Mouse (Mus musculus): ENCODE data around the gene Cs. TPM values are rescaled to one million over a fixed set of nuclear protein-coding genes. Genes with fewer than 3 reads are reported as not detected.
"Not testable (repeated sequence)": the region's sequence is repeated elsewhere in the genome, so short reads cannot be mapped to it uniquely, and the experiment has no call there.

Gene Cs
- total RNA-seq, 2 experiments from 2014 or later, result 216 to 218 TPM

DNA sequence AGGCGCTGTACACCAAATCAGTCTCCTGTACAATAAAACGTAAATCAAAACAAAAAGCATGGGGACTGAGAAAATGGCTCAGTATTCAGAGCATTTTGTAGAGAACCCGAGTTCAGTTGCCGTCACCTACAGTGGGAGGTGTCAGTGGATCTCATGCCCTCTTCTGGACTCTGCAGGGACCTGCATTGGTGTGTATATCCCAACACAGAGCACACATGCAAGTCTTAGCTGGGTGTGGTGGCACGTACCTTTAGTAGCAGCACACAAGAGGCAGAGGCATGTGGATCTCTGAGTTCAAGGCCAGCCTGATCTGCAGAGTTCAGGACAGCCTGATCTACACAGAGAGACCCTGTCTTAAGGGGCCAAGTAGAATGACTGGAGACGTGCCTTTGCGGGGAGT lies 27.9 kb upstream of the Cs start:
- DNase-seq (ENCODE audit: extremely low spot score in 1 of 2, low spot score in 2 of 2), result no peak
- no peak overlapping the region for H3K4me3 ChIP-seq
- TF ChIP-seq CTCF (IDR thresholded peaks at IDR 0.05), result no peak
- intact Hi-C loops (cut with DNase I), result no loop called here
- H3K27ac ChIP-seq, result no peak overlapping the region

DNA sequence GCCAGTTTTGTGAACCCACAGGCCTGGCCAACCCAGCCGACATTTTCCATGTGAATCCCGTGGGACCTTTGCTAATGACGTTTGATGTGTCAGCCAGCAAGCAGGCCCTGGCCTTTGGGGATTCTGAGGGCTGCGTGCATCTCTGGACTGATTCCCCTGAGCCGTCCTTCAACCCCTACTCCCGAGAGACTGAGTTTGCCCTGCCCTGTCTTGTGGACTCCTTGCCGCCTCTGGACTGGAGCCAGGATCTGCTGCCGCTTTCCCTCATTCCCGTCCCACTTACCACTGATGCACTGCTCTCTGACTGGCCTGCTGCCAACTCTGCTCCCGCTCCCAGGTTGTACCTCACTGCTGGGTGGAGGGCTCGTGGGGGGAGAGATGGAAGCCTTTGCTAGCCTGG lies 27.4 kb upstream of the Cs start:
- Histone ChIP-seq H3K27ac (no peak overlapping the region), H3K4me3 (no peak overlapping the region)
- no peak for TF ChIP-seq CTCF (IDR thresholded peaks at IDR 0.05)
- intact Hi-C loops (cut with DNase I), result no loop called here
- no peak for DNase-seq (ENCODE audit: extremely low spot score in 1 of 2, low spot score in 2 of 2)

DNA sequence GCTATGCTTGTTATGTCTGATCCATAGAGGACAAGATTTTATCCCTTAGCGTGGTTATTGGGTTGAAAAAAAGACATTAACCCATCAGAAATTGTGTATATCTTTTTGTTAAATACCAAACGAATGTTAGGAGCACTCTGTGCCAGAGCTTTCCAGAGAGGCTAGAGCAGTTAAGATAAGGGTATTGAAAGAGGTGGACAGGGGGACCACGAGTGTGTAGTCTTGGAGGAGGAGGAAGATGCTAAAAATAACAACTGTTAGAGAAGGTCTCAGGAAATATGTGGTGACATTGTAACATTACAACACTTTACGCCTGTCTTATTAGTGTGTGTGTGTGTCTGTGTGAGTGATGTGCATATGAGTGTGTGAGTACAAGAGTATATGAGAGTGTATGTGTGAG lies 26.6 kb upstream of the Cs start:
- TF ChIP-seq CTCF (IDR thresholded peaks at IDR 0.05), result no peak
- no peak for DNase-seq (ENCODE audit: extremely low spot score in 1 of 2, low spot score in 2 of 2)
- intact Hi-C loops (cut with DNase I), result no loop called here
- H3K27ac ChIP-seq, result no peak overlapping the region
- no peak overlapping the region for H3K4me3 ChIP-seq

DNA sequence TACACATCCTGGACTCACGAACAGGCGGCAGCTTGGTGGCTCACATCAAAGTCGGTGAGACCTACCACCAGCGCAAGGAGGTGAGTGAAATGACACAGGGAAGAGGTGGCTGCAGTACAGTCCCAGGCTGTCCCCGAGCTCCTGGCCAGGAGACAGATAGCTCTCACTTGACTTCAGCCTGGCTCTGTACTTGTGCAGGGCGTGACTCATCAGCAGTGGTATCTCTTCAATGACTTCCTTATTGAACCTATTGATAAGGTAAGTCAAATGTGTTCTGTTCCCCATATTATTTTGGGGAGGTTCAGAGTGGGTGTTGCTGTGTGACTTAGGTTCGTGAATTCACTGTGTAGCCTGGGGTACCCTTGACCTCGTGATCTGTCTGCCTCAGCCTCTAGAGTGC lies 22.0 kb upstream of the Cs start:
- H3K27ac ChIP-seq, result no peak overlapping the region

DNA sequence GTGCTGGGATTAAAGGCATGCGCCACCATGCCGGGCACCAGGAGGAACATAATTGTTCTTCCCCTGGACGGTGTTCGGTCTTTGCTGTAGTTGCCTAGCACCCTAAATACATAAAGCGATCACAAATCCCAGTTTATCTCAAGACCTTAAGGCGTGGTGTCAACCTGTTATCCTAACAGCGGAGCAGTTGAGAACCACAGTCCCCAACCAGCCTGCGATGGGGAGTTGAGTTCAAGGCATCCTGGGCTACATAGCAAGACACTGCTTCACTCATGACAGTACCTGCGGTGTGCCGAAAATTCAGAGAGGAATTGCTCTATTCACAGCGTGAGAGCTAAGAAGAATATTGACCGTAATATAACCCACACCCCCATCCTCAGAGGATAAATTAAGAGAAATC lies 15.9 kb upstream of the Cs start:
- intact Hi-C loops (cut with DNase I), result loop anchor here (1.0 kb wide), 1 partner anchor 18 kb away; the partner anchor contains the start of gene Pan2
- TF ChIP-seq CTCF (IDR thresholded peaks at IDR 0.05), result no peak
- Histone ChIP-seq H3K4me3 (peak overlapping the region; percentile 95), H3K27ac (peak overlapping the region; percentile 98)
- DNase-seq (ENCODE audit: extremely low spot score in 1 of 2, low spot score in 2 of 2), result no peak

More for the DNA sequence above, 22.0 kb upstream of the Cs start:
- no peak overlapping the region for H3K4me3 ChIP-seq
- intact Hi-C loops (cut with DNase I), result no loop called here
- DNase-seq (ENCODE audit: extremely low spot score in 1 of 2, low spot score in 2 of 2), result no peak
- TF ChIP-seq CTCF (IDR thresholded peaks at IDR 0.05), result no peak

DNA sequence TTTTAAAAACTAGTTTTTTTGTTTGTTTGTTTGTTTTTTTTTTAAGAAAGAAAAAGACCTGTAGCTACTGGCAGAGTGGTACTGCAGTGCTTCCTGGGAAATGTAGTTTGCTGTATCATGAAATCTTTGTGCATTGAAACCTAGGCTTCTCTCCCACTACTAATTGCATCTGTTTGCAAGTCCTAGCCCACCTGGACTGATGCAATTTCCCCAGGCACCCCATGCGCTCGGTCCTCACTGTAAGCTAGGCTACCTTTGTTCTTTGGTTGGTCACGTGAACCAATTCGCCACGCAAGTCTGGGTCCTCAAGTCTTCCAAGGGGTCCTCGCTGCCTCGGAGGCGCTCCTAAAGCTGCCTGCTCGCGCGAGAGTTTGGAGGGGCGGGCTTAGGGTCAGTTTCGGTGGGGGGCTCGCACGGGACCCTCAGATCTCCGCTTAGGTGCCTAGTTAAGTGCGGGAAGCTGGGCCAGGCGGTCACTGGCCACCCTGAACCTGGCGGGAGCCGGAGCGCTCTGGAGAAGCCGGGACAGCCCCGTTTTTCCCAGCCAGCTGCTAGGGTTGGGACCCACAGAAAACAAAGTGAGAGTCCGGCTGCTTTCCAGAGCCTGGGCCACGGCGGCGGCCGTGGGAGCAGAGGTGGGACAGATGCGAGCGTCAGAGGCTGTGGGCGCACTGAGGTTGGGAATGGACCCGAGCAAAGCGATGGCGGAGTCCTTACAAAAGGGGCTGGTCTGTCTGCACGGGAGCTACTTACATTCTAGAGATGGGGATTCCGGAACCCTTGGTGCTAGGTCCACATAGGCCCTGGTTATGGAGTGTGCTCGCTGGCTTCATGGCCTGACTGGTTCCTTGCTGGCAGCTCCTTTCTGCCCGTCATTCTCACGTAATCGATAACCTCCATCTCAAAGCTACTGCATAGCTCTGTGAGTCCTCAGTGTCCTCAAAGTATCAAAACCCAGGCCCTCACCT lies 15.1 kb upstream of the Cs start, which contains the start of gene Cnpy2:
Gene Cnpy2 (plus strand): TSS at position 319 of the 968 bp plus-strand sequence.
- TF ChIP-seq CTCF (IDR thresholded peaks at IDR 0.05), result no peak
- peak within 1 kb of the TSS; percentile 95 for H3K4me3 ChIP-seq
- H3K27ac ChIP-seq, result peak within 1 kb of the TSS; percentile 98
- intact Hi-C loops (cut with DNase I), result loop anchor here (1.0 kb wide), 1 partner anchor 19 kb away; the partner anchor contains the start of gene Pan2
- DNase-seq (ENCODE audit: extremely low spot score in 1 of 2, low spot score in 2 of 2), result peak; percentile 74 to 81

DNA sequence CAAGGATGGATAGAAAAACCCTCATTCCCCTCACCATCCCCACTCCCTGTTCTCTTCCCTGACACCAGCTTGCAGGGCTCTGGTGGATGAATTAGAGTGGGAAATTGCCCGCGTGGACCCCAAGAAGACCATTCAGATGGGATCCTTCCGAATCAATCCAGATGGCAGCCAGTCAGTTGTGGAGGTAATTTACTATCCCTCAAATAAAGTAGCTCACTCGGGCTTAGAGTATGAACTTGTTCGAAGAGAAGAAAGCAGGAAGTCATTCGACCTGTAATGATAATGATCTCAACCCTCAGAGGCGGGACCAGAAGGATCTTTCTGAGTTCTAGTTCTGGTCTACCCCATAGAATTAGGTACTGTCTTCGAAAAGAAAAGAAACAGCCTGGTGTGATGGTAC lies 14.0 kb upstream of the Cs start:
- intact Hi-C loops (cut with DNase I), result no loop called here
- TF ChIP-seq CTCF (IDR thresholded peaks at IDR 0.05), result no peak
- Histone ChIP-seq H3K27ac (peak overlapping the region; percentile 98; the same call in 1 of the 2 replicates), H3K4me3 (peak overlapping the region; percentile 95)
- no peak for DNase-seq (ENCODE audit: extremely low spot score in 1 of 2, low spot score in 2 of 2)

DNA sequence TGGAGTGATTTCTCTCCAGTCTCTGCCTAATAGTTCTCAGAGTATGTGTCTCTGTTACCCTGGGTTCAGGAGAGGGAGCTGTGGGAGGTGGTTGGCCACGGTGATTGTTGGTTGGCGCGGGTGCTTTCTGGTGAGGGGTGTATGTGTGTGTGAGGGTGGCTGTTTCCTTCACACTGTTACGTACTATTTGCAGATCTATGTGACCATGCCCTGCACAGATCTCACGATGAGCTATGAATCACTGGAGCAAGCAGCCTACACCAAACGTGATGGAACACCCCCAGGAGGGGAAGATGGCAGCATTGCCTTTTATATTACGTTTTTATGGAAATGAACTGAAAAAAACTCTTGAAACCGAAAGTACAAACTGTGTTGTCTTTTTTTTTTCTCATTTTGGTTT lies 10.7 kb upstream of the Cs start:
- intact Hi-C loops (cut with DNase I), result no loop called here
- no peak overlapping the region for H3K4me3 ChIP-seq
- no peak overlapping the region for H3K27ac ChIP-seq
- DNase-seq (ENCODE audit: extremely low spot score in 1 of 2, low spot score in 2 of 2), result no peak
- no peak for TF ChIP-seq CTCF (IDR thresholded peaks at IDR 0.05)

DNA sequence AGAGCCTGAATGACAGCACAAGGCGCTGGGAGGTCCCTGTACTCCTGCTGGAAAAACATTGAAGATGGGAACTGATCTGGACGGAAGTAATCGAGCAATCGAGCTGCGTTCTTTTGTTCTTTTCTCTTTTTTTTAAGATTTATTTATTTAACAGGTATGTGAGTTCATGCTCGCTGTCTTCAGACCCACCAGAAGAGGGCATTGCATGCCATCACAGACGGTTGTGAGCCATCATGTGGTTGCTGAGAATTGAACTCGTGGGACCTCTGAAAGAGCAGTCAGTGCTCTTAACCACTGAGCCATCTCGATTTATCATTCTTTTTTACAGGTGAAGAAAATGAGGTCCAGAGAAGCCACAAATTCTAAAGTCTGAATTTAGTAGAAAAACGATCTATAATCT lies 9.9 kb upstream of the Cs start:
- TF ChIP-seq CTCF (IDR thresholded peaks at IDR 0.05), result no peak; the same call in none of the 2 replicates
- DNase-seq (ENCODE audit: extremely low spot score in 1 of 2, low spot score in 2 of 2), result no peak
- no peak overlapping the region for H3K4me3 ChIP-seq
- no peak overlapping the region for H3K27ac ChIP-seq
- intact Hi-C loops (cut with DNase I), result no loop called here

DNA sequence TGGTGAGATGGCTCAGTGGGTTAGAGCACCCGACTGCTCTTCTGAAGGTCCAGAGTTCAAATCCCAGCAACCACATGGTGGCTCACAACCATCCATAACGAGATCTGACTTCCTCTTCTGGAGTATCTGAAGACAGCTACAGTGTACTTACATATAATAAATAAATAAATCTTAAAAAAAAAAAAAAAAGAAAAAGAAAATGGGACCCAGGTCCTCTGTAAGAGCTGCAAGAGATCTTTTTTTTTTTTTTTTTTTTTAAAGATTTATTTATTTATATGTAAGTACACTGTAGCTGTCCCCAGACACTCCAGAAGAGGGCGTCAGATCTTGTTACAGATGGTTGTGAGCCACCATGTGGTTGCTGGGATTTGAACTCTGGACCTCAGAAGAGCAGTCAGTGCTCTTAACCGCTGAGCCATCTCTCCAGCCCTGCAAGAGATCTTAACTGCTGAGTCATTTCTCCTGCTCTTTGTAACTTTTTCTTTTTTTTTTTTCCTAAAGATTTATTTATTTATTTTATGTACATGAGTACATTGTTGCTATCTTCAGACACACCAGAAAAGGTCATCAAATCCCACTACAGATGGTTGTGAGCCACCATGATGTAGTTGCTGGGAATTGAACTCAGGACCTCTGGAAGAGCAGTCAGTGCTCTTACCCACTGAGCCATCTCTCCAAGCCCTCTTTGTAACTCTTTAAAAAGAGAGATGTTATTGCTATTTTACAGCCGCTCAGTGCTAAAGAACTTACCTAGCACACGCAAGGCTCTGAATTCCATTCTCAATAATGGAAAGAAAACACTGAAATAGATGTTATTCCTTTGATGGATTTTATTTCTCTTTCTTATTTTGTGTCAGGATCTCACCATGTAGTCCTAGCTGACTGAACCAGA lies 4.9 kb upstream of the Cs start:
- intact Hi-C loops (cut with DNase I), result not testable (repeated sequence)

DNA sequence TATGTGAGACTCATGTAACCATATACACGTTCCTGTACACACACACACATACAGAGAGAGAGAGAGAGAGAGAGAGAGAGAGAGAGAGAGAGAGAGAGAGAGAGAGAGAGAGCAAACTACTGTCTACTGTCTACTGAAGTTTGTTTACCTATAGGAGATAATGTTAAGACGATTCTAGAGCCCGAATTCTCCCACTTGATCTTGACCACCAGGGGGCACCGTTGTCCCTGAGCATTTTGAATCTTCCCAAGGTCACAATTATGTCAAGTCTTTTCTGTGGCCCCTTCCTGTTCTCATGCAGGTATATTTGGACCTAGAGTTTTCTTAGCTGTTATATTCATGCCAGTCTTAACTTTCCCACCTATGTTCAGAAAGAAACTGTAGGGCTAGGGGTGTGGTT lies 2.0 kb upstream of the Cs start:
- no peak overlapping the region for H3K27ac ChIP-seq
- TF ChIP-seq CTCF (IDR thresholded peaks at IDR 0.05), result peak; percentile 73
- H3K4me3 ChIP-seq, result no peak overlapping the region
- intact Hi-C loops (cut with DNase I), result loop anchor here (5.0 kb wide), 1 partner anchor 122 kb away; the partner anchor contains the start of gene Smarcc2
- DNase-seq (ENCODE audit: extremely low spot score in 1 of 2, low spot score in 2 of 2), result peak; percentile 57 to 66

More for the DNA sequence above, 4.9 kb upstream of the Cs start:
- DNase-seq (ENCODE audit: extremely low spot score in 1 of 2, low spot score in 2 of 2); H3K27ac ChIP-seq; H3K4me3 ChIP-seq: not testable (repeated sequence)
